Mouse (Mus musculus): ENCODE measurements around the gene Ubald2. TPM values are rescaled to one million over a fixed set of nuclear protein-coding genes. Genes with fewer than 3 reads are reported as not detected.
"Not testable (repeated sequence)": the region's sequence is repeated elsewhere in the genome, so short reads cannot be mapped to it uniquely, and the experiment has no call there.

Ubald2 gene
- polyA plus RNA-seq, 1 experiment from 2014 or later, result 47.6 TPM

DNA sequence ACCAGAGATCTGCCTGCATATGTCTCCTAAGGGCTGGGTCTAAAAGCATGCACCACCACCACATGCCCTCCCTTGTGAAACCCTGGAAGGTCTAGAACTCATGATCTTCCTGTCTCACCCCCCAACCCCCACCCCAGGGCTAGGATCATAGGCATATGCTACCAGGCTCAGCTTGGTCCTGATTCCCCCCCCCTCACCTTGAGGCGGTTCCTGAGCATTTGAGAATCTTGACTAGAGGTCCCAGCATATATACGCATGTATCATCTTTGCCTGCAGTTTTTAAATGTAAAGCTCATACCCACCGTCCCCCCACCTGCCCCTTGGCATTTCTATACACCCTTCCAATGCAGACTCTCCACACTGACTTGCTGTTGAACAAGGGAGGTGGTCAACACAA, 37.0 kb upstream of the Ubald2 start:
- no peaks in the 10 kb centered on the region for H3K9me3 ChIP-seq (ENCODE audit: control insufficient read depth, low read length)
- 98% methylated on average over 3 of the region's 3 CpGs for WGBS

DNA sequence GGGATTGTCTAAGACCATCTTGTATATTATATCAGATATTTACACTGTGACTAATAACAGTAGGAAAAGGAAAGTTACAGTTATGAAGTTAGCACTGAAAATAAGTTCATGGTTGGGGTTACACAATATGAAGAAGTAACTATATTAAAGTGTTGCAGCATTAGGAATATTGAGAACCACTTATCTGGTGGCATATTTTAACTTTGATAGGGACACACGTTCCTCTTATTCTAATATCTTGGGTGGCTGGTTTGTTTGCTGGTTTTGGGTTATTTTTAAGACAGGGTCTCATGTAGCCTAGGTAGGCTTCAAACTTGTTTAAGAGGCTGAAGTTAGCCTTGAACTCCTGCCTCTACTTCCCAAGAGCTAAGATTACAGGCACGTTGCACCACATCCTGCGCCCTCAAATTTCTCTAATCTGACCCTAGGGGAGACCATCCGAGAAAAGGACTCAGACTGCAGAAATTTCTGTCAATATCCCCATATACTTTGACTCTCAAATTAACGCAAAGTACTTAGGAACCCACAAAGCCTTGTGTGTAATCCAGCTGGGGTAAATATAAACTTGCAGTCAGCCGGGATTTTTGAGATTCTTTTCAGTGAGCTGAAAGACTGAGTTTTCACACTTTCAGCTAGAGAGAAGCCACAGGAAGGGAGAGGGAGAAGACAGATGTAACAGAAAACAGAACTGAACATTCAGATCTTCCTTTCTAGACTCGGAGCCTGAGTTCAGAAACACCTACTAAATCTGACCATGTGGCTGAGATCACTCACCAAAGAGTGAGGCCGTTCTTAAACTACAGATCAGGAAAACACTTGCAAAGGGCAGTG, 36.2 kb upstream of the Ubald2 start:
- H3K4me3 ChIP-seq (ENCODE audit: low read depth, low read length), result no peak overlapping the region
- no peak overlapping the region for H3K27ac ChIP-seq (replicated peaks; ENCODE audit: low read depth, low read length)
- 63% methylated on average over 8 of the region's 8 CpGs for WGBS
- H3K4me2 ChIP-seq (ENCODE audit: low read depth, low read length), result no peak overlapping the region
- ATAC-seq (ENCODE audit: low read depth) (no peak), DNase-seq (ENCODE audit: low spot score) (no peak)
- H3K36me3 ChIP-seq (ENCODE audit: control insufficient read depth, insufficient read depth, low read length), result peaks cover 14% of the 10 kb centered on the region
- H3K9me3 ChIP-seq (ENCODE audit: control insufficient read depth, low read length), result no peaks in the 10 kb centered on the region
- H3K27me3 ChIP-seq (replicated peaks; ENCODE audit: control insufficient read depth, insufficient read depth, low read length), result no peaks in the 10 kb centered on the region
- no peak overlapping the region for H3K9ac ChIP-seq (ENCODE audit: low read depth, low read length)
- no peaks in the 10 kb centered on the region for H3K4me1 ChIP-seq (ENCODE audit: control insufficient read depth, insufficient read depth, low read length)

More for the DNA sequence above, 37.0 kb upstream of the Ubald2 start:
- no peak for DNase-seq (ENCODE audit: low spot score)
- Histone ChIP-seq H3K4me2 (ENCODE audit: low read depth, low read length) (no peak overlapping the region), H3K9ac (ENCODE audit: low read depth, low read length) (no peak overlapping the region), H3K4me3 (ENCODE audit: low read depth, low read length) (no peak overlapping the region), H3K4me1 (ENCODE audit: control insufficient read depth, insufficient read depth, low read length) (no peaks in the 10 kb centered on the region), H3K36me3 (ENCODE audit: control insufficient read depth, insufficient read depth, low read length) (peaks cover 14% of the 10 kb centered on the region), H3K27ac (replicated peaks; ENCODE audit: low read depth, low read length) (no peak overlapping the region), H3K27me3 (replicated peaks; ENCODE audit: control insufficient read depth, insufficient read depth, low read length) (no peaks in the 10 kb centered on the region)
- no peak for ATAC-seq (ENCODE audit: low read depth)

- WGBS, result 81% methylated on average over 11 of the region's 11 CpGs
- no peak for ATAC-seq (ENCODE audit: low read depth)
- Histone ChIP-seq H3K36me3 (ENCODE audit: control insufficient read depth, insufficient read depth, low read length) (peaks cover 16% of the 10 kb centered on the region), H3K27me3 (replicated peaks; ENCODE audit: control insufficient read depth, insufficient read depth, low read length) (no peaks in the 10 kb centered on the region), H3K4me3 (ENCODE audit: low read depth, low read length) (no peak overlapping the region), H3K9me3 (ENCODE audit: control insufficient read depth, low read length) (no peaks in the 10 kb centered on the region), H3K9ac (ENCODE audit: low read depth, low read length) (no peak overlapping the region), H3K27ac (replicated peaks; ENCODE audit: low read depth, low read length) (no peak overlapping the region), H3K4me1 (ENCODE audit: control insufficient read depth, insufficient read depth, low read length) (no peaks in the 10 kb centered on the region), H3K4me2 (ENCODE audit: low read depth, low read length) (no peak overlapping the region)
- DNase-seq (ENCODE audit: low spot score), result no peak
These were observed 35.6 kb upstream of the Ubald2 start for GRCm38 (mm10) chr11:116398348-116398677.

GRCm38 (mm10) chr11:116400560-116400959, 33.3 kb upstream of the Ubald2 start:
- Histone ChIP-seq H3K27ac (replicated peaks; ENCODE audit: low read depth, low read length) (no peak overlapping the region), H3K9me3 (ENCODE audit: control insufficient read depth, low read length) (no peaks in the 10 kb centered on the region), H3K4me2 (ENCODE audit: low read depth, low read length) (no peak overlapping the region), H3K27me3 (replicated peaks; ENCODE audit: control insufficient read depth, insufficient read depth, low read length) (no peaks in the 10 kb centered on the region), H3K9ac (ENCODE audit: low read depth, low read length) (no peak overlapping the region), H3K4me3 (ENCODE audit: low read depth, low read length) (no peak overlapping the region), H3K4me1 (ENCODE audit: control insufficient read depth, insufficient read depth, low read length) (no peaks in the 10 kb centered on the region), H3K36me3 (ENCODE audit: control insufficient read depth, insufficient read depth, low read length) (peaks cover 15% of the 10 kb centered on the region)
- ATAC-seq (ENCODE audit: low read depth), result no peak
- peak; percentile 23 for DNase-seq (ENCODE audit: low spot score)
- WGBS, result 39% methylated on average over 4 of the region's 4 CpGs

DNA sequence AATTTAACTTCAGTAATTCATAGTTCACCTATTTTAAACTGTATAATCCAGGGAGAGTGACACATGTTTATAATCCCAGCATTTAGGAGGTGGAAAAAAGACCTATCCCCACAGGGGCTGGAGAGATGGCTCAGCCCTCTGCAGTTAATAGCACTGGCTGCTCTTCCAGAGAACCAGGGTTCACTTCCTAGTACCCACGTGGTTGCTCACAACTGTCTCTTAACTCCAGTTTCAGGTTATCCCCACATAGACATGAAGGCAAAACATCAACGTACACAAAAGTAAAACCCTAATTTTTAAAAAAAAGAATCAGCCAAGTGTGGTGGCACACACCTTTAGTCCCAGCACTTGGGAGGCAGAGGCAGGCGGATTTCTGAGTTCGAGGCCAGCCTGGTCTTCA, 28.3 kb upstream of the Ubald2 start:
- DNase-seq (ENCODE audit: low spot score) (no peak), ATAC-seq (ENCODE audit: low read depth) (no peak)
- Histone ChIP-seq H3K4me3 (ENCODE audit: low read depth, low read length) (no peak overlapping the region), H3K9ac (ENCODE audit: low read depth, low read length) (no peak overlapping the region), H3K36me3 (ENCODE audit: control insufficient read depth, insufficient read depth, low read length) (peaks cover 10% of the 10 kb centered on the region; the same call in 1 of the 2 replicates), H3K27me3 (replicated peaks; ENCODE audit: control insufficient read depth, insufficient read depth, low read length) (no peaks in the 10 kb centered on the region), H3K4me1 (ENCODE audit: control insufficient read depth, insufficient read depth, low read length) (no peaks in the 10 kb centered on the region), H3K9me3 (ENCODE audit: control insufficient read depth, low read length) (no peaks in the 10 kb centered on the region), H3K27ac (replicated peaks; ENCODE audit: low read depth, low read length) (no peak overlapping the region), H3K4me2 (ENCODE audit: low read depth, low read length) (no peak overlapping the region)
- WGBS, result 86% methylated on average over 4 of the region's 4 CpGs

DNA sequence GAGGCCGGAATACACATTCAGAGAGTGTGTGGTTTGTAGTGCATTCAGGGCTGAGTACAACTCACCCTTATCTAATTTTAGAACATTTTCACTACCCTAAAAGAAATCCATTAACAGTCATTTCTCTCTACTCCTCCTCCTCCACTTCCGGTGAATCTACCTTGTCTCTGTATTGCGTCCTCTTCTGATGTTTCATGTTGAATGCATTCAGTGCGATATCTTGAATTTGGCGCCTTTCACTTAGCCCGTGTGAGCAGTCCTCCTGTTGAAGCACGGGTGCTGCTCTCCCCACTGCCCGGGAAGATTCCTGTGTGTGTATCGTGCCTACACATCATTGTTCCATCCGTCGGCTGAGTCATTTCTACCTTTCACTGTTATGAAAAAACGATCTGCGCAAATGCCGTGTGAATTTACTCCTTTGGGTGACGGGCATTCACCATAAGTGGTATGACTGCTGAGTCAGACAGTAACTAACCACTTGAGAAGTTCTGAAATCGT, 27.6 kb upstream of the Ubald2 start:
- Histone ChIP-seq H3K27ac (replicated peaks; ENCODE audit: low read depth, low read length) (no peak overlapping the region), H3K9me3 (ENCODE audit: control insufficient read depth, low read length) (no peaks in the 10 kb centered on the region), H3K4me2 (ENCODE audit: low read depth, low read length) (no peak overlapping the region), H3K9ac (ENCODE audit: low read depth, low read length) (no peak overlapping the region), H3K36me3 (ENCODE audit: control insufficient read depth, insufficient read depth, low read length) (peaks cover 10% of the 10 kb centered on the region; the same call in 1 of the 2 replicates), H3K4me1 (ENCODE audit: control insufficient read depth, insufficient read depth, low read length) (peaks cover 1% of the 10 kb centered on the region), H3K27me3 (replicated peaks; ENCODE audit: control insufficient read depth, insufficient read depth, low read length) (no peaks in the 10 kb centered on the region), H3K4me3 (ENCODE audit: low read depth, low read length) (no peak overlapping the region)
- no peak for ATAC-seq (ENCODE audit: low read depth)
- DNase-seq (ENCODE audit: low spot score), result no peak
- 95% methylated on average over 16 of the region's 16 CpGs for WGBS

DNA sequence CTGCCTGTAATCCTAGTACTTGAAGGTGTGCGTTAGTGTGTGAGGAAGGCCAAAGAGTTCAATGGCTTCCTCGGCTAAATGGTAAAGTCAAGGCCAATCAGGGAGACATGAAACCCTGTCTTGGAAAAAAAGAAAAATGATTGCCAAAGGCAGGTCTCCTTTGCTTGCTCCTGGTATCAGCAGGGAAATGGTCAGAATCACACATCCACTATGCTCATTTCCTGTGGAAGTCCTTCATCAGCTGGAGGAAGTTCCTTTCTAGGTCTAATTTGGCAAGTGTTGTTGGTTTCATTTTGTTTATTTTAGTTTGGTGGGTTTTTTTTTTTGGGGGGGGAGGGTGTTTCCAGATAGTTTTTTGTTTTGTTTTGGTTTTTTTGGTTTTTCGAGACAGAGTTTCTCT, 24.9 kb upstream of the Ubald2 start:
- H3K27me3 ChIP-seq (replicated peaks; ENCODE audit: control insufficient read depth, insufficient read depth, low read length), result 0 out of 2 replicates have a peak, but pooled peaks cover 3% of the 10 kb centered on the region
- H3K27ac ChIP-seq (replicated peaks; ENCODE audit: low read depth, low read length), result no peak overlapping the region
- DNase-seq (ENCODE audit: low spot score), result no peak
- WGBS, result 86% methylated on average over 3 of the region's 3 CpGs
- H3K36me3 ChIP-seq (ENCODE audit: control insufficient read depth, insufficient read depth, low read length), result 0 out of 2 replicates have a peak, but pooled peaks cover 1% of the 10 kb centered on the region
- H3K4me1 ChIP-seq (ENCODE audit: control insufficient read depth, insufficient read depth, low read length), result peaks cover 14% of the 10 kb centered on the region
- no peak for ATAC-seq (ENCODE audit: low read depth)
- no peak overlapping the region for H3K4me2 ChIP-seq (ENCODE audit: low read depth, low read length)
- no peaks in the 10 kb centered on the region for H3K9me3 ChIP-seq (ENCODE audit: control insufficient read depth, low read length)
- no peak overlapping the region for H3K4me3 ChIP-seq (ENCODE audit: low read depth, low read length)
- no peak overlapping the region for H3K9ac ChIP-seq (ENCODE audit: low read depth, low read length)

GRCm38 (mm10) chr11:116410415-116410814, 23.5 kb upstream of the Ubald2 start:
- not testable (repeated sequence) for H3K4me3 ChIP-seq (ENCODE audit: low read depth, low read length); H3K36me3 ChIP-seq (ENCODE audit: control insufficient read depth, insufficient read depth, low read length); H3K27ac ChIP-seq (replicated peaks; ENCODE audit: low read depth, low read length); H3K9me3 ChIP-seq (ENCODE audit: control insufficient read depth, low read length); H3K9ac ChIP-seq (ENCODE audit: low read depth, low read length); DNase-seq (ENCODE audit: low spot score); ATAC-seq (ENCODE audit: low read depth); H3K27me3 ChIP-seq (replicated peaks; ENCODE audit: control insufficient read depth, insufficient read depth, low read length); H3K4me2 ChIP-seq (ENCODE audit: low read depth, low read length)
- peaks cover 14% of the 10 kb centered on the region for H3K4me1 ChIP-seq (ENCODE audit: control insufficient read depth, insufficient read depth, low read length)
- 83% methylated on average over 4 of the region's 4 CpGs for WGBS

DNA sequence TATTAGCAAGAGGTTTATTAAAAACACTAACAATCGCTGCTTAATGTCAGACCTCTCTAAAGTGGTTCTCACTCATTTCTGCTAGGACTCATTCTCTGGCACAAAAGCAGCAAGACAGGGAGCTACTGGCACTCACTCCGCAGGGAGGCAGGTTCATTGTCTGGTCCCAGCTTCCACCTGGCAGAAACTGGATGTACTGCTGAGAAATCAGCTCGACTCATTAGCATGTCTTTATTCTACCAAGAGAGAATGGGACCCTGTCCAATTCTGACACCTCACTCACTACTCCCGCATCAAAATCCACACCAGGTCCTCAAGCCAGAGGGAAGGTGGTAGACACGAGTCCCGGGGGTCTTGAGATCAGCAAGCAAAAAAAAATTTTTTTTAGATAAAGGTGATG, 22.3 kb upstream of the Ubald2 start:
- Histone ChIP-seq H3K4me3 (ENCODE audit: low read depth, low read length) (peak overlapping the region; percentile 79), H3K9me3 (ENCODE audit: control insufficient read depth, low read length) (no peaks in the 10 kb centered on the region), H3K4me1 (ENCODE audit: control insufficient read depth, insufficient read depth, low read length) (peaks cover 14% of the 10 kb centered on the region), H3K27ac (replicated peaks; ENCODE audit: low read depth, low read length) (no peak overlapping the region), H3K36me3 (ENCODE audit: control insufficient read depth, insufficient read depth, low read length) (no peaks in the 10 kb centered on the region), H3K27me3 (replicated peaks; ENCODE audit: control insufficient read depth, insufficient read depth, low read length) (0 out of 2 replicates have a peak, but pooled peaks cover 3% of the 10 kb centered on the region), H3K4me2 (ENCODE audit: low read depth, low read length) (peak overlapping the region; percentile 99), H3K9ac (ENCODE audit: low read depth, low read length) (peak overlapping the region; percentile 86)
- 26% methylated on average over 6 of the region's 6 CpGs for WGBS
- no peak for ATAC-seq (ENCODE audit: low read depth)
- DNase-seq (ENCODE audit: low spot score), result no peak

Measured in embryonic facial prominence, embryonic 14.5 days (tissue).